Mouse (Mus musculus) cerebellum, adult 2 months (tissue): ENCODE data around the gene Cds1.

Experiments used
- CTCF ChIP-seq: fragments of 200-500 bp; IDR thresholded peaks from 2 replicates; pipeline ENCODE4 v1.5.1; 2011; ENCODE audit warnings: low read depth, mild to moderate bottlenecking, control low read depth, low read length, moderate library complexity, borderline replicate concordance; ENCODE audit not compliant: insufficient read depth
- POLR2A ChIP-seq: fragments of 200-500 bp; IDR thresholded peaks from 2 replicates; pipeline ENCODE4 v1.6.1; 2011; ENCODE audit warnings: low read length, control low read depth, borderline replicate concordance; ENCODE audit not compliant: insufficient read depth

DNA sequence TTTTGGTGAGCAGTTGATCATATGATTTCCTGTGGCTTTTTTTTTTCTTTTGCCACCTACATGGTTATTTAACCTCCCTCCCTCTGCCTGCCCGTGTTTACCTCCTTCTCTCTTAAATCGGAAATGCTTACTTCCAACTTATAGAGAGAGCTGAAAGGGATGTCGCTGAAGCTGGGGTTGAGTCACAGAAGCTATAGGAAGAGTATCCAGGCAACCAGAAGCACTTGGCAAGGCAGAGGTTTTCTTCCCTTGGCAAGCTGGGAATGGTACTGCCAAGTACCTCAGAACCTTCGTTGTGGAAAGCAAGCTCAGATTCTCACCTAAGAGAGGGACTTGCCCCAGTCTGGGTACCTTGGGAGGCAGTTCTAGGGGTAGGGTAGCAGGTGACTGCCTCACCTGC lies 3.2 kb upstream of the Cds1 start:
- TF ChIP-seq CTCF, result no peak
- TF ChIP-seq POLR2A, result no peak
